Mouse (Mus musculus): Measurements from ENCODE around the gene Zfp637. TPM values are rescaled to one million over a fixed set of nuclear protein-coding genes. Genes with fewer than 3 reads are reported as not detected.
"Not testable (repeated sequence)": the region's sequence is repeated elsewhere in the genome, so short reads cannot be mapped to it uniquely, and the experiment has no call there.

Zfp637 gene
- total RNA-seq, 2 experiments from 2014 or later: 36.1 to 36.6 TPM

GRCm38 (mm10) chr6:117862899-117863620 lies 22.1 kb downstream of the Zfp637 start:
- DNase-seq: peak; percentile 25

- no peak for DNase-seq
Observed at GRCm38 (mm10) chr6:117863751-117864150, 22.8 kb downstream of the Zfp637 start.

- no peak for DNase-seq
Observed at GRCm38 (mm10) chr6:117868187-117868586, 27.2 kb downstream of the Zfp637 start.

- DNase-seq: no peak
Observed at GRCm38 (mm10) chr6:117871034-117871433, 30.1 kb downstream of the Zfp637 start.

- not testable (repeated sequence) for DNase-seq
Observed at GRCm38 (mm10) chr6:117873450-117873849, 32.5 kb downstream of the Zfp637 start.

GRCm38 (mm10) chr6:117874621-117875281 lies 33.8 kb downstream of the Zfp637 start:
- no peak for DNase-seq

- no peak for DNase-seq
Observed at GRCm38 (mm10) chr6:117878700-117879407, 37.9 kb downstream of the Zfp637 start.

GRCm38 (mm10) chr6:117879408-117880115 lies 38.6 kb downstream of the Zfp637 start:
- DNase-seq: peak; percentile 98

- DNase-seq: no peak
Observed at GRCm38 (mm10) chr6:117880394-117880838, 39.4 kb downstream of the Zfp637 start.

GRCm38 (mm10) chr6:117881229-117881628 lies 40.2 kb downstream of the Zfp637 start:
- DNase-seq: no peak

- DNase-seq: no peak
Observed at GRCm38 (mm10) chr6:117881997-117882396, 41.0 kb downstream of the Zfp637 start.

GRCm38 (mm10) chr6:117885943-117886342 lies 45.0 kb downstream of the Zfp637 start:
- DNase-seq: no peak

- no peak for DNase-seq
Observed at GRCm38 (mm10) chr6:117888032-117888431, 47.1 kb downstream of the Zfp637 start.

- DNase-seq: no peak
Observed at GRCm38 (mm10) chr6:117888642-117889096, 47.7 kb downstream of the Zfp637 start.

- DNase-seq: no peak
Observed at GRCm38 (mm10) chr6:117890257-117890656, 49.3 kb downstream of the Zfp637 start.

- no peak for DNase-seq
Observed at GRCm38 (mm10) chr6:117891369-117892160, 50.6 kb downstream of the Zfp637 start.

- DNase-seq: no peak
Observed at GRCm38 (mm10) chr6:117892386-117892785, 51.4 kb downstream of the Zfp637 start.

GRCm38 (mm10) chr6:117893435-117893834 lies 52.5 kb downstream of the Zfp637 start:
- no peak for DNase-seq

Data from gastrocnemius, postnatal 25 days (tissue).